Comparison of ENCODE assay signal across 26 mouse cellular contexts in genomic region chr5:66315791-66316190, GRCm38 (mm10). TPM values are rescaled to one million over a fixed set of nuclear protein-coding genes. Genes with fewer than 3 reads are reported as not detected.
DNase-seq lines count a peak whose midpoint lies in the region; ATAC-seq lines count a peak whose summit lies in the region.
"Had no signal": no experiment of that assay in that cellular context is flagged by ENCODE, and none has a peak within 500 bp of the region (broad histone marks: within the 10 kb centered on the region; RNA-seq: fewer than 3 reads in every experiment).

No protein-coding gene starts in this region.

- no peak overlapping the region for H3K4me3 ChIP-seq in forebrain, embryonic 13.5 days
- H3K4me3 ChIP-seq in forebrain, embryonic 10.5 days = no peak overlapping the region
- no peak overlapping the region for H3K4me3 ChIP-seq in hindbrain, embryonic 16.5 days (ENCODE audit: low read length)
- H3K4me3 ChIP-seq in hindbrain, embryonic 14.5 days (replicated peaks; ENCODE audit: low read length) = no peak overlapping the region
- no peak overlapping the region for H3K4me3 ChIP-seq in midbrain, embryonic 15.5 days
- H3K4me3 ChIP-seq: embryonic facial prominence, embryonic 10.5 days; heart, embryonic 10.5 days; limb, embryonic 15.5 days; liver, embryonic 15.5 days; lung, embryonic 15.5 days; megakaryocyte, embryonic 14.5 days; midbrain, embryonic 13.5 days; neural tube, embryonic 13.5 days had no signal

- 0 out of 2 replicates have a peak overlapping the region, but pooled peaks have one; percentile 25 for H3K27ac ChIP-seq in forebrain, embryonic 13.5 days
- H3K27ac ChIP-seq in forebrain, embryonic 10.5 days = no peak overlapping the region
- H3K27ac ChIP-seq in hindbrain, embryonic 16.5 days (ENCODE audit: low read depth, low read length) = 0 out of 2 replicates have a peak overlapping the region, but pooled peaks have one; percentile 14
- H3K27ac ChIP-seq in hindbrain, embryonic 14.5 days = no peak overlapping the region
- H3K27ac ChIP-seq in midbrain, embryonic 15.5 days = no peak overlapping the region
- H3K27ac ChIP-seq: embryonic facial prominence, embryonic 10.5 days; heart, embryonic 10.5 days; limb, embryonic 15.5 days; liver, embryonic 15.5 days; lung, embryonic 15.5 days; midbrain, embryonic 13.5 days; neural tube, embryonic 13.5 days had no signal

- DNase-seq in forebrain, embryonic 10.5 days (ENCODE audit: extremely low spot score, low spot score) = no peak
- DNase-seq in hindbrain, embryonic 14.5 days (ENCODE audit: low spot score) = no peak
- peak; percentile 68 for DNase-seq in right cerebral cortex, adult 18-20 months
- no peak for DNase-seq in right cerebral cortex, postnatal 14 days
- DNase-seq in telencephalon, adult 2 months (ENCODE audit: low read depth, low spot score) = peak; percentile 78
- DNase-seq: adrenal gland, postnatal 14 days; cerebellum, postnatal 10 days; heart, postnatal 4 days; kidney, postnatal 25 days; lung, postnatal 36 days; retina, postnatal 1 day; spleen, adult 18-20 months; thymus, postnatal 25 days had no signal

- H3K36me3 ChIP-seq in forebrain, embryonic 13.5 days (ENCODE audit: poor library complexity, severe bottlenecking) = no peaks in the 10 kb centered on the region; the same call in 1 of the 2 replicates
- no peaks in the 10 kb centered on the region for H3K36me3 ChIP-seq in forebrain, embryonic 10.5 days (replicated peaks)
- H3K36me3 ChIP-seq in hindbrain, embryonic 16.5 days (ENCODE audit: control insufficient read depth, insufficient read depth, low read length) = peaks cover under 1% of the 10 kb centered on the region; the same call in 1 of the 2 replicates
- peaks cover 16% of the 10 kb centered on the region for H3K36me3 ChIP-seq in hindbrain, embryonic 14.5 days (replicated peaks; ENCODE audit: control insufficient read depth, insufficient read depth)
- H3K36me3 ChIP-seq in midbrain, embryonic 15.5 days (replicated peaks) = no peaks in the 10 kb centered on the region; the same call in 1 of the 2 replicates
- H3K36me3 ChIP-seq: liver, embryonic 15.5 days had no signal

- H3K9me3 ChIP-seq in forebrain, embryonic 13.5 days (replicated peaks) = no peaks in the 10 kb centered on the region
- no peaks in the 10 kb centered on the region for H3K9me3 ChIP-seq in forebrain, embryonic 10.5 days
- no peaks in the 10 kb centered on the region for H3K9me3 ChIP-seq in hindbrain, embryonic 16.5 days (ENCODE audit: control insufficient read depth, low read length)
- no peaks in the 10 kb centered on the region for H3K9me3 ChIP-seq in hindbrain, embryonic 14.5 days (ENCODE audit: control insufficient read depth, low read length)
- no peaks in the 10 kb centered on the region for H3K9me3 ChIP-seq in midbrain, embryonic 15.5 days
- H3K9me3 ChIP-seq: embryonic facial prominence, embryonic 10.5 days; heart, embryonic 10.5 days; limb, embryonic 15.5 days; liver, embryonic 15.5 days; lung, embryonic 15.5 days; megakaryocyte, embryonic 14.5 days; midbrain, embryonic 13.5 days; neural tube, embryonic 13.5 days had no signal

- ATAC-seq in forebrain, embryonic 13.5 days = no peak
- no peak for ATAC-seq in hindbrain, embryonic 16.5 days
- ATAC-seq in hindbrain, embryonic 14.5 days (ENCODE audit: low FRiP score) = no peak
- ATAC-seq in midbrain, embryonic 15.5 days (replicated peaks) = no peak
- ATAC-seq: CD4-positive, CD25-positive, alpha-beta regulatory T cell, adult 4 months; intestine, postnatal 0 days; midbrain, embryonic 13.5 days had no signal

- 87% methylated on average over 5 of the region's 5 CpGs for WGBS in forebrain, embryonic 13.5 days
- 85% methylated on average over 5 of the region's 5 CpGs for WGBS in forebrain, embryonic 10.5 days
- 84% methylated on average over 5 of the region's 5 CpGs for WGBS in hindbrain, embryonic 16.5 days
- 94% methylated on average over 5 of the region's 5 CpGs for WGBS in hindbrain, embryonic 14.5 days
- WGBS in midbrain, embryonic 15.5 days = 94% methylated on average over 5 of the region's 5 CpGs

- no peak overlapping the region for H3K4me2 ChIP-seq in forebrain, embryonic 13.5 days
- H3K4me2 ChIP-seq in hindbrain, embryonic 16.5 days (ENCODE audit: low read length) = no peak overlapping the region
- H3K4me2 ChIP-seq in hindbrain, embryonic 14.5 days (replicated peaks) = no peak overlapping the region
- H3K4me2 ChIP-seq in midbrain, embryonic 15.5 days = no peak overlapping the region
- H3K4me2 ChIP-seq: limb, embryonic 15.5 days; liver, embryonic 15.5 days; lung, embryonic 15.5 days; midbrain, embryonic 13.5 days; neural tube, embryonic 13.5 days had no signal

- H3K4me1 ChIP-seq in forebrain, embryonic 13.5 days = peaks cover 18% of the 10 kb centered on the region
- peaks cover 10% of the 10 kb centered on the region for H3K4me1 ChIP-seq in forebrain, embryonic 10.5 days
- peaks cover 5% of the 10 kb centered on the region for H3K4me1 ChIP-seq in hindbrain, embryonic 16.5 days (ENCODE audit: control insufficient read depth, insufficient read depth, low read depth, low read length)
- H3K4me1 ChIP-seq in hindbrain, embryonic 14.5 days (replicated peaks; ENCODE audit: control insufficient read depth, insufficient read depth, low read length) = peaks cover 6% of the 10 kb centered on the region; the same call in 1 of the 2 replicates
- H3K4me1 ChIP-seq in midbrain, embryonic 15.5 days = peaks cover 12% of the 10 kb centered on the region
- H3K4me1 ChIP-seq: liver, embryonic 15.5 days; lung, embryonic 15.5 days had no signal

- no peak overlapping the region for H3K9ac ChIP-seq in forebrain, embryonic 13.5 days
- H3K9ac ChIP-seq in hindbrain, embryonic 16.5 days (ENCODE audit: low read depth, low read length) = no peak overlapping the region
- H3K9ac ChIP-seq in hindbrain, embryonic 14.5 days = no peak overlapping the region
- H3K9ac ChIP-seq in midbrain, embryonic 15.5 days = no peak overlapping the region
- H3K9ac ChIP-seq: limb, embryonic 15.5 days; liver, embryonic 15.5 days; lung, embryonic 15.5 days; midbrain, embryonic 13.5 days; neural tube, embryonic 13.5 days had no signal

- H3K27me3 ChIP-seq in forebrain, embryonic 13.5 days = no peaks in the 10 kb centered on the region
- no peaks in the 10 kb centered on the region for H3K27me3 ChIP-seq in forebrain, embryonic 10.5 days (ENCODE audit: poor library complexity, severe bottlenecking)
- no peaks in the 10 kb centered on the region for H3K27me3 ChIP-seq in hindbrain, embryonic 16.5 days (replicated peaks; ENCODE audit: control insufficient read depth, insufficient read depth, low read length)
- no peaks in the 10 kb centered on the region for H3K27me3 ChIP-seq in hindbrain, embryonic 14.5 days (ENCODE audit: control insufficient read depth, insufficient read depth, low read length)
- H3K27me3 ChIP-seq in midbrain, embryonic 15.5 days (replicated peaks) = no peaks in the 10 kb centered on the region
- H3K27me3 ChIP-seq: limb, embryonic 15.5 days; liver, embryonic 15.5 days; lung, embryonic 15.5 days; megakaryocyte, embryonic 14.5 days; midbrain, embryonic 13.5 days; neural tube, embryonic 13.5 days had no signal

RNA-seq across cellular contexts. Expression of gene Nsun7, which starts 56.1 kb away (rescaled TPM):
- polyA plus RNA-seq in forebrain, embryonic 13.5 days (2015; fragmentation: Nextera tagmentation; extraction: Ambion mirVana) = 1.5 and 1.9 TPM in 2 replicates
- polyA plus RNA-seq in forebrain, embryonic 10.5 days (2016; fragmentation: Nextera tagmentation; extraction: Ambion mirVana) = 0.34 and 0.64 TPM in 2 replicates
- polyA plus RNA-seq in hindbrain, embryonic 16.5 days (2015; fragmentation: Nextera tagmentation; extraction: Ambion mirVana) = 2.7 and 2.9 TPM in 2 replicates
- 2.3 and 2.6 TPM in 2 replicates for polyA plus RNA-seq in hindbrain, embryonic 14.5 days (2014; fragmentation: Nextera tagmentation; extraction: Ambion mirVana)
- 2.1 and 2.6 TPM in 2 replicates for polyA plus RNA-seq in midbrain, embryonic 15.5 days (2015; fragmentation: Nextera tagmentation; extraction: Ambion mirVana)
- polyA plus RNA-seq: liver, embryonic 15.5 days had no signal

Comparison
In these comparisons a context has a peak if more than half of its experiments do, and no peak if none do; other contexts are left out.
1. H3K27ac ChIP-seq: peak in forebrain, embryonic 13.5 days (single experiment) and hindbrain, embryonic 16.5 days (single experiment); none in forebrain, embryonic 10.5 days (single experiment), hindbrain, embryonic 14.5 days (single experiment) and midbrain, embryonic 15.5 days (single experiment).
2. DNase-seq: peak in right cerebral cortex, adult 18-20 months (single experiment) and telencephalon, adult 2 months (single experiment); none in forebrain, embryonic 10.5 days (single experiment), hindbrain, embryonic 14.5 days (single experiment) and right cerebral cortex, postnatal 14 days (single experiment).